Mouse (Mus musculus) spleen, postnatal 14 days (tissue): ENCODE results near the gene Rragc.
"Not testable (repeated sequence)": the region's sequence is repeated elsewhere in the genome, so short reads cannot be mapped to it uniquely, and the experiment has no call there.

Experiments used
- DNase-seq, 2 experiments: peaks; one replicate each; pipeline ENCODE4 v3.0.0; 2021 to 2022; ENCODE audit warnings: low spot score in 2 of 2

Rragc gene

DNA sequence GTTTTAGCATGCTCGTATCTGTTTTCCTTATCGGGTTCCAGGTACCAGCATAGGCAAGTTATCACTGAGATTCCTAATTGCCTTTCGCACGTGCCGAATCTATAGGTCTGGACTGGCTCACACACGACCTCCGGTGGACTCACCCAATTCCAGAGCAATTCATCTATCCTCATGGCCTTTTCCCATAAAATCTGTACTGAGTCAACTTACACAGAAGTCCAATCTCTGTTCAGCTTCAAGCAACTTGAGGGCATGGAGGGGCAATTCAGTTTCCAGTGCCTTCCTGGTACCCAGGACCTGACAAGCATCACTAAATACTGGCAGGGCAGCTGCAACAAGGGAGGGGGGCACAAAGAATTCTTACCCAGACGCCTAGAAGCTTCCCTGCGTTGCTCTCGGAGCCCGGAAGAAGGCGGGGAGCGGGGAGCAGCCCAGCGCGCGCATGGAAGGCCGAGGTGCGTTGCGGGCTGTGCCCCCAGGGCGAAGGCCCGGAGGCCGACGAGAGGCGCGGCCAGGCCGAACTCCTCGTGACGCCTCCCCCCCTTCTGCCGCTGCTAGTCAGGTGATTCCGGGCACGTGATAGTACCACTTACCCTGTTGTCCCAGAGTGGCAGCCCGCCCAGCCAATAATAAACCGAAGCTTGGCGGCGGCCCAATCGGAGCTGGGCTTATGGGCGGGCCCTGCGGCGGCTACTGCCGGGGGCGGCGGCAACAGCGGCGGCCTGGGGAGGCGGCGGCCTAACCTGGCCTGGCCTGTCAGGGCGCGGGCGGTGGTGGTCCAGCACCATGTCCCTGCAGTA, at the start of gene Rragc:
Gene Rragc, plus strand, starts transcription at position 699 of the 800 bp plus-strand sequence.
- peak; percentile 100 for DNase-seq

DNA sequence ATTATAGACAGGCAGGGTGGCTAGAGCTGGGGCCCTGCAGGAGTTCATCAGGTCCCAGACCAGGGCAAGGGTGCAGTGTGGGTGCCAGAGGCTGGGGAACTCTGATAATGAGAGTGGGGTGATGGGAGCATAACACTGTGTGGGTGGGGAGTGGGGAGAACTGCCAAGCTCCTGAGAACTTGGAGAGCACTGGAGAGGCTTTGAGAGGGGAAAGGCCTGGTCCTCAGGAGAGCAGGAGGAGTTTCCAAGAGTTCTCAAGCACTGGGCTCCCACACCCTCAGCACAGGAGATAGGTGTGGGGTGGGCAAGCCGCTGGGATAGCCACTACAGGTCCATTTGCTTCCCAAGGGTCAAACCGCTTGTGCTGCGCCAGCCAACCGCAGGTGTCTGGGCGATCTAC, 23.5 kb upstream of the Rragc start:
- no peak for DNase-seq

DNA sequence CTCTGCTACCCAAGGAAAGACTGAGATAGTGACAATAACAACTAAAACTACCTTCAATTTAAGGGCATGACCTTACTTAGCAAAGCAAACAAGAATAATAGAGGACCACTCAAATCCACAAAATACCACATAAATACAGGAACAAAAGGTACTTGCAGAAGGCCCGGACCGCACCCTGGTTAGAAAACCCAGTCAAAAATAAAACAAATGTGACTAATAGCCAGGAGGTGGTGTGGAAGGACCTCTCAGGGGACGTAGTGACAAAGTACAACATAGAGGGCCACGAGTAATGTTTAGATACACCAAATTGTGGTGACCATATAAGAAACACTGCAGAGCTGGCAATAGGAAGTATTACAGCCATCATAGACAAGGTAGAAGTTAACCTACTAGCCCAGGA, 23.0 kb upstream of the Rragc start:
- no peak for DNase-seq

DNA sequence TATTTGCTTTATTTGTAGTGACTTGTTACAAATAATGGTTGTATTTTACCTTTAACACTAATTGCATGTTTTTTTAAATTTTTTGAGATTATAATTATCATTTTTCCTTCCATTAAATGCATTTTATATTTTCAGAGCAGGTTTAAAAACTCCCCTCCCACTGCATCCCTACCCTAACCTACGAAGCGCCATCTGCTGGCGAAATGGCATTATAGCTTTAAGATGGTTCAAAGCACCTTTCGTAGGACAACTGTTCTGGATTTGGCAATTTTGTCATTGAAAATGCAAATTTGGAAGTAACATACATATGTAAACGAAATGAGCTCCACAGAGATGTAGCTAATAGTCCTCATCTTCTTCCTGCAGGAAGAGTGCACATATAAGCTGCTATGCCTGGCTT, 18.6 kb upstream of the Rragc start:
- DNase-seq = peak in 1 of 2 experiments; percentile 27

DNA sequence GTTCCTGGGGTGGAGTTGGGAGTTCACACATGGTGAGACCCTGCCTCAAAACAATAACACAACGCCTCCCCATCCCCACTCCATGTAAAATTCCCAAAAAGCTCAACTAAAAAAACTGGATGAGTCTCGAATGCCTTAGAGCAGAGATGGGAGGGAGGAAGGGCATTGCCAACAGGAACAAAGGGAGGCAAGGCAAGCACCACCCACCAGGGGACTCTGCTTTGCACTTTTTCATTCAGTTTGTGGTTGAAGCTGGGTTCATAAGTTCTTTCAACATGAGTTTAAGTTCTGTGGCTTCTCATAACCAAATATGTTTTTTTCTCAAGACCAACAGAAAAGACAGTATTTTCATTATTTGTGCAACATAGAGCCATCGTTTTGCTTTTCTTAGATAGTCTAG, 13.8 kb upstream of the Rragc start:
- no peak for DNase-seq

DNA sequence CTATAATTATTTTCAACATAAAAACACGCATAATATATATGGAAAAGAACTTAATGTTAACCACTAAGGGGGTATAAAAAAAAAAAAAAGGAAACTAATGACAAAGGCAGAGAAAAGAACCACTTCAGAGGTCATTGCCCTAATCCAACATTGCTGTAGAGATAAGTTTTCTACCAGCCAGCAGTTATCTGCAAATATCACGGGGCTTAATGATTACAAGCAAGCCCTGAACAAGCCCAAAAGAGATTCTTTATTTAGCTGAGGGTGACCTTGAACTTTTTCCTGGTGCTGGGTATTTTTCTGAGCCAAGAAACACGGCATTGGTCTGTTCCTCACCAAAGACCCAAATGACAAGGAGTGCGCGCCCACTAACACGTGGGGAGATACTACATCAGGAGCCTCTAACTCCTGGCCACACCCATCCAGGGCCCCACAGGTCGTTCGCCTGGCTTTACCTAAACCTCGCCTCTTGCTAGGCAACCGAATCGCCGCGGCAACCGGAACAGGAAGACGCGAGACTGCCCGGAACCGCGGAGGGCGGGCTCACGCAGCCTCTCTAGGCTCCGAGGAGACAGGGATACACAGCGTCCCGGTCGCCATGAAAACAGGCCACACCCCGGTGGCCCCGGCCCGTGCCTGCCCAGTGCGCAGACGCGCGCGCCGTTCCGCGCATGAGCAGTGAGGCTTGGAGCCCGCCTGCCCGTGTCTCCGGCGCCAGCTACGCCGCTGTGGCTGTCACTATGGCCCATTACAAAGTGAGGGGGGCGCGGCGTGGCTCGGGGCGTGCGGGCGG, 12.7 kb upstream of the Rragc start, which contains the start of gene Mycbp:
Gene Mycbp, plus strand, starts transcription at position 500 of the 793 bp plus-strand sequence.
- DNase-seq = peak; percentile 98 to 99

DNA sequence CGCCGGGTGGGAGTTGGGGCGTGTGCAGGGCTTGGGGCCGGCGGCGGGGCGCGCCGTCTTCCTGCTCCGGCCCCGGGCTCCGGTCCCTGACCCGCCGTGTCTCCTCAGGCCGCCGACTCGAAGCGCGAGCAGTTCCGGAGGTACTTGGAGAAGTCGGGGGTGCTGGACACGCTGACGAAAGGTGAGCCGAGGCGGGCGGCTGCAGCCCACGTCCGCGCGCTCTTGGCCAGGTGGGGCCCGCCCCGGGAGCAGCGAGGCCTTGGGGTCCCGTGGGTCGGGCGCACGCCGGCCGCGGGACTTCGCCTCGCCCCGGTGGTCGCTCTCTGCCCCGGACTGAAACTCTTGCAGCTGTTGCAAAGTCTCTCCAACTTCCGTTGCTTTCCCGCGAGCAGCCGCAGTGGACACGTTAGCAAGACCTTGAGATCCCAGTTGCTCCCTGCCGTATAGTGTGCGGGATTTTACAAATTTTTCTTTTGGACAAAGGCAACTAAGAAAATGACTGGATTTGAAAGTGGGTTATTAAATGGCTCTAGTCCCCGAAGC, 12.0 kb upstream of the Rragc start:
- DNase-seq = no peak

DNA sequence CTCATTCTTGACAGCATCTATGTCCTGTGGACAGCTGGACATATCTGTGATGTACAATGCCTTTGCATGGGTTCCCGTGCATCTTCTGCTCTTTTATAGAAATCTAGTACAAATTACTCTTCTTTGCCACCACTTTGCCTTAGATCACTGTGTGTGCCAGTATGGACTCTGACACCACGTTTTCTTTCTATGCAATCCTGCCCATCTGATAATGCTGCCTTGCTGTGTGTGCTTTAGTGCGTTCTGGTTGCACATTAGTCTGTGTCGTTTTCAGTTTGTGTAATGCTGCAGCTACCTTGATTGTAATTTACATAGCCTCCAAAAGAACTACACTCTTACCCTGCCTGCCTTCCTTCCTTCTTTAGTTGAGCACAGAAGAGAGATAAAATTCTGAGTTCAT, 5.7 kb upstream of the Rragc start:
- DNase-seq = no peak

DNA sequence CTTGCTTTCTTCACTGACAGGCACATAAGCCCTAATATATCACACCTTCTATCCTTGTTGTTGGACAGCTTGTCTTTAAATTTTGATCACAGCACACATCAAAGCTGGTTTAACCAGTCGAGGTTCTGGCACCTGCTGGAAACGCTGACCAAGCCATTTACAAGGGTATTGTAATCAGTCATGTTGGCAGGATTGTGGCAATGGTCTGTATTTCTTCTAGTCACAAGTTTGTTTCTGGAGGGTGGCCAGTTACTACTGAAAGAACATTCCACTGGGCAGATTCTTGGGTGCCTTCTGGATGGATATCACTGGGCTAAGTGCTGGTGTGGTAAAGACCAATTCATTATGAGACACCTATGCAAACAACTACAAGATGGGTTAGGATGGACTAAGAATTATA, 4.8 kb upstream of the Rragc start:
- no peak for DNase-seq

DNA sequence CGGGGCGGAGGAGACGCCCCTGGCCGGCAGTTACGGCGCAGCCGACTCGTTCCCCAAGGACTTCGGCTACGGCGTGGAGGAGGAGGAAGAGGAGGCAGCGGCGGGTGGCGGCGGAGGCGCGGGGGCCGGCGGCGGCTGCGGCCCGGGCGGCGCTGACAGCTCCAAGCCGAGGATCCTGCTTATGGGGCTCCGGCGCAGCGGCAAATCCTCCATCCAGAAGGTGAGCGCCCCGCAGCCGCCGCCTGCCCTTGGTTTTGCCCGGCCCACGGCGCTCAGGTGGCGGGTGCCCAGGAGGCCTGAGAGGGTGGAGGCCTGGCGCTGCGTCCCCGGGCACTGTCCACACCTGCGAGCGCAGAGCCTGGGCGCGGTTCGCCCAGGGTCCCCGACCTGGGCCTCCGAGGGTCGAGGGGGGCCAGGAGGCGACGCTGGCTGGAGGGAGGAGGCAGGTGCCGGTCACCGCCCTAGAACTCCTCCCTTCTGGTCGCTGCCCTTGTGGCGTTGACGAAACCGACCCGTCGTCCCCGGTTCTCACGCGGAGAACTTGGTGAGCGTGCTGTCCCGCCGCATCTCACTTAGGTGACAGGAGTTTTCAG, 398 bp downstream of the Rragc start, which contains the start of gene 4930535I16Rik:
Gene 4930535I16Rik, minus strand, starts transcription at position 475 of the 593 bp plus-strand sequence.
- DNase-seq = peak; percentile 17 to 25

DNA sequence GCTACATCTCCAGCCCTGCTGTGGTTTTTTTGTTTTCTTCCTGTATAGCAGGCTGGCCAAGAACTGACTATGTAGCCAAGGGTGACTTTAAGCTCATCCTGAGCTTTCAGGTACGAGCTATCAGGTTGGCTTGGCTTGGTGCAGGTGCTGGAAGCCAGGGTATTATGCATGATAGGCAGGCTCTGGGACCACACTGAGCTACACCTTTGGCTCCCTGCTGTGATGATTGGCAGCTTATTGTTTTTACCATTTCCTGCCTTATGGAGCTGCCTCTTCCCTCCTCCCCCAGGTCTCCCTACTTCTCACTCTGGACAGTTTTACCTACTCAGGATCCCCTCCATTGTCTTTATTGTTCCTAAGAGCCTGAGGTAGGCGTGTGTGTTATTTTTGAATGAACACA, 1.6 kb downstream of the Rragc start:
- no peak for DNase-seq

DNA sequence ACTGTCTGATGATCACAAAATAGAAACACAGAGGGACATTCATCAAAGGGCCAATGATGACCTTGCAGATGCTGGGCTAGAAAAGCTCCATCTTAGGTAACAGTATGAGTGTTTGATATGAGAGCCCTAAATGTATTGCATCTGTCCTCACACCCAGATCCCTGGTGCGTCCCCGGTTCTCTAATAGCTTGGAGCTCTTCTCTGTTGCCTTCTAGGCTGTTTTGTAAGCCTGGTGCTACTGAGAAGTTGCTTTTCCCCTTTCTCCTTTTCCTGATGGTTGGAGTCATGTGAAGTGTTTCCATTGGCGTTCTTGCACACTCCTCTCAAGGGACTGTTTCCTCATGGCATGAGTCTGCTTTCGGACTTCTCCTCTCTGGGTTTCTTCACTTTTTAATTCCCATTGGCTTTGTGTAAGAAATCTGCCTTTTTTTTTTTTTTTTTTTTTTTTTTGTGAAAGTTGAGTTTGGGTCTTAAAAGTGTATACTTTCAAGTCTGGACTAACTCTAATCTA, 3.9 kb downstream of the Rragc start:
- DNase-seq = no peak

DNA sequence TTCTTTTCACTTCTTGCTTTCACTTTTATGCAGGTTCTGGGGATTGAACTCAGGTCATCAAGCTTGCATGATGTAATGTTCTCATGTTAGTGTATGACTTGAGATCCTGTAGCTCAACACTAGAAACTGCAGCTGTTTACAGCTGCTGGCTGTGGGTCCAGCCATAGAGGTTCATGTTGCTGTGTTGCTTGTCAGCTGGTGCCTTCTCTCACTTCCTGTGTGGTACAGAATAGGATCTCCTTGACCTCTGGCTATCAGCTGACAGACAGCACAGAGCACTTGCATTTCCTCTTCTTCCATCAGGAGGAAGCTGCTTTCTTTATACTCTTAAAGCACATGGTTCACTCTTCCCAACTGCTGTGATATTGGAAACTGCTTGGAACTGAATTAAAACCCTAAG, 10.7 kb downstream of the Rragc start:
- DNase-seq = no peak

DNA sequence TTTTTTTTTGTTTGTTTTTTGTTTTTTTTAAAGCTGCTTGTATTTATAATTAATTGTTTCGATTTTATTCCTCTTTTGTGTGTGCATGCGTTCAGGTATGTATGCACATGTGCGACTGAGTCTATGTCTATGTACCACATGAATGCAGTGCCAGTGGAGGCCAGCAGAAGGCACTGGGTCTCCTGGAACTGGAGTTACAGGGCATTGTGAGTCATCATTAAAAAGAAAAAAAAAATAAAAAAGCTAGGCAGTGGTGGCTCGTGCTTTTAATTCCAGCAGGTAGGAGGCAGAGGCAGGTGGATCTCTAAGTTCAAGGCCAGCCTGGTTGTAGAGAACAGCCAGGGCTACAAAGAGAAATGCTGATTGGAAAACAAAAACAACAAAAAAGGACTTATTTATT, 12.7 kb downstream of the Rragc start:
- DNase-seq = no peak

DNA sequence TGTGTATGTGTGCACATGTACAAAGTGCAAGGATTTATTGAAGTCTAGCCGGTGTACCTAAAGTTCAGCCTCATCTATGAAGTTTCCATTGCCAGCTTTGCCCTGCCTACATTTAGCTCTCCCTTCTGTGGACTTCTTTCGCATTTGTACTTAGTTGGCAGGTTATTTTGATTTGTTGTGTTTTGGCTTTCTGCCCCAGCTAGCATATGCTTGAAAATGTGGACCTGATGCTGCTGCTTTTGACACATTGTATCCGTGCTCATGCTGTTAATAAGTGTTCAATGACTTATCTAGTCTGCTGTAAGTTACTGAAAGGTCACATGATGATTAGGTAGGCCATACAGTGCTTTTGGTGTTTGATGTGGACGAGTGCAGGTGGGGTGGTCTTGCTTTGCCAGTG, 17.1 kb downstream of the Rragc start:
- DNase-seq = no peak

DNA sequence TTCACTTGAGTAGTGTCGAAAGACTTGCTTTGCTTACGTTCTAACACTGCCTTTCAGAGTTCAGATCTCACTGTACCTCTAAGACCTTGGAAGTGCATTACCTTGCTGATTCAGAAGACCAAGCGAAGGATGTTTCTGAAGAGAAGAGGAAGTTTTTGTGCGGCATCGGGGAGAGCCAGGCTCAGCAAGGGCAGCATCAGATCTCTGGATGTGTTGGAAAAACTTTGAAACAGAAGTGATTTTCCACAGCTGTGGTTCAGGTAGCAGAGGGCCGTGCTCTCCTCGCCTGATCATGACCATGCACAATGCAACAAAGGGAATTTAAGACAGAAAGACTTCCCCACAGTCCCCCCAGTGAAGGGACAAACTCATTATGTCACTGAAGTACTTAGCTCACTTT, 18.8 kb downstream of the Rragc start:
- DNase-seq = no peak

DNA sequence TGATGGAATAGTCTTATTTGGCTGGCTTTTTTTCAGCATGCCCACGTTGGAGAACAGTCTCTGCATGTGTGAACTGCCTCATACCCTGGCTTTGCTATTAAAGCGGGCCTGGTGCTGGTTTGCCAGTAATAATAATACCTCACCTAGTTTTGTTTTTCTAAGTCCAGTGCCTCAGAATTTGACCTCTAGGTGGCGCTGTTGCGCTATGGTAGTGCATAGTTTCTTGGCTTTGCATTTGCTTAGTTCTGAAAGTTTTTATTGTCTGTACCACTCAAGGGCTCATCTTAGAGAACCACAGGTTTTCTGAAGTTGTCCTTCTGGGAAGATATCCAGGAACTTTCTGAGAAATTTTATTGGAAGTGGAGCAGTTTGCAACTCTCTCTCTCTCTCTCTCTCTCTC, 22.6 kb downstream of the Rragc start:
- DNase-seq = peak; percentile 40 to 71

DNA sequence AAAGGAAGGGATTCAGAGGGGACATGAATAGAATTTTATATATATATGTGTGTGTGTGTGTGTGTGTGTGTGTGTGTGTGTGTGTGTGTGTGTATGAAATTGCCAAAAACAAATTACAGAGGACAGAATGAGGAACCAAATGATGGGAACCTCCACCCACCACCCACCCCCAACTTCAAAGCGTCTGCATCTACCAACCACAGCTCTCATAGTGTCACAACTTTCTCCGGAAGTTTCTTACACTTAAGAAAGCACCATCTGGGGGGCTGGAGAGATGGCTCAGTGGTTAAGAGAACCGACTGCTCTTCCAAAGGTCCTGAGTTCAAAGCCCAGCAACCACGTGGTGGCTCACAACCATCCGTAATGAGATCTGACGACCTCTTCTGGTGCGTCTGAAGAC, 23.6 kb downstream of the Rragc start:
- DNase-seq = not testable (repeated sequence)

DNA sequence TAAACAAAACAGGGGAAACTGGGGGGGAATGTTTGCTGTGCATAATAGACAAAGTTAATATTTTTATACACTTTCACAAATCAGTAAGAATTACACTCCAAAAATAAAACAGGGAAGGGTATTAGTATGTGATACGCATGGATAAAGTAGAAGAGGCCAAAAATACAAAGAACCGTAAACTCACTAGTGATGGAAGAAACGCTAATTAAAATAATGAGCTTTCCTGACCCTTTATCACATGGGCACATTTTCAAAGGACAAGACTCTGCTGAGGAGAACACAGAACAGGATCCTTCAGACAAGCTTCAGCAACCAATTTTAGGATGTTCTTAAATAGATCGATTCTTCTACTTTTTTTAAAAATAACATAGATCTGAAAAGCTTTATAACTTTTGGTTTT, 29.5 kb downstream of the Rragc start:
- DNase-seq = no peak

DNA sequence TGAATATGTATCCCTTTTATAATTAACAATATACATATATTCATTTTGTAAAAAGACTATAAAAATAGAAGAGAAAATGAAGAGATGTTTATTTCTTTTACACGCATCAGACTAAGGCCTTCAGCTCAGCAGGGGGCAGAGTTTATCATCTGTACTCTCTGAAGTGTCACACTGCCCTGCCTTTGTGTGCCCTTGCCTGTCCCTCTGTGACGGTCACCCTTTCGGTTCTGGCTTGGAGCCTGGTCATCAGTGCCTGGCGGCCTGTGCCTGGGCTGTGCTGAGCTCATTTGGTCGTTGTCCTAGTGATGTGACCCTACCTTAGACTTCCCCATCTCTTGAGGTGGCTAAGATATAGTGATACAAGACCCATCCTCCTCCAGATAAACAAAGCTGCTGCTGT, 29.9 kb downstream of the Rragc start:
- DNase-seq = no peak

DNA sequence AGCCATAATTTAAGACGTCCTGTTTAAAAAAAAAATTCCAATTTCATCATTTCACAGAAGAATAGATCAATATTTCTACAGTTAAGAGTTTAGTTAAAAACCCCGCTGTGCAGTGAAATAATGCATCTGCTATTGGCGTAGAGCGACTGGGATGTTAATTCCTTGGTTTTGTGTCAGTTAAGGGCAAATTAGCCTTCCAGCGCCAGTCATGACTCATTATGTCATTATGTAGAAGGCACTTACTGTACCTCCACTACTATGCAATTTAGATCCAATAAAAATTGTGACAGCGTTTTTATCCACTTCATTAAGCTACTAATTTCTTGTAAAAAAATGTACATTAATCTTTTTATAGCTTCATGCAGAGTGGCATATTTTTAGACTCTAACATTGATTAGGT, 31.7 kb downstream of the Rragc start:
- no peak for DNase-seq

DNA sequence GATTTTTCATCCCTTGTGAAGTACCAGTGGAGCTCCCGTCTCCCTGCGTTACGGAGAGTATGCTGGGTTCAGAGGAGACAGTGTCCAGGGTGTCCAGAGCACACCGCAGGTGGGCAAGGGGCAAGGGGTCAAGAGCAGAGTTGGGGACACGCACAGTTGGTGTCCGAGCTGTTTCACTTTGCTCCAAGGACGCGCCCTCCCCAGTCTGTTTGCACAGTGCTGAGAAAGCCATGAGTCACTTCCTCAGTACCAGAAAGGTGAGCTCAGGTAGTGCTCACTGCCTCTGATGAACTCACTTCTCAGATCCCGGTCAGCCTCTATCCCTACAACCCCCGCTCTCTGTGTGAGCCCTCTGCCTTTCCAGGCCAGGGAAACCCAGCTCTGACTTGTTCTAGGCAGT, 32.4 kb downstream of the Rragc start:
- DNase-seq = no peak
